Mouse (Mus musculus): ENCODE measurements around the gene Pgm1.

DNA sequence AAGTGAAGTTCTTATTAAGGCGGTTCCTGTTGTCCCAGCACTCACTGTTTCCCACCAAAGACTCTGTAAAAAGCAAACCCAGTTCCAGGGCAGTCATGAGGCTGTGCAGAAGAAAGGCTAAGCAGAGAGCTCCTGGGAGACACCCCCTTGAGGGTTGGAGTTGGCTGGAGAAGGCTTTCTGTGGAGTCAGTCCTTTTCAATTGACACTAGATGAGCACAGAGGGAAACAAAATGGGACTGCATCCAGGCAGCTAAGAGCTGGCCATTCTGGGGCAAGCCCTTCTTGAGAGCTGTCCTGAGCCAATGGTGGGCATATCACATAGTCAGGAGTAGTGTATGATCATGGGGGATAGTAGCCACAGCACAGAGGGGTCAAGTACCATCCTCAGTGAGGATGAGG is 44.7 kb downstream of the Pgm1 start:
- TF ChIP-seq MAX (IDR thresholded peaks at IDR 0.05; ENCODE audit: low read depth) = no peak
- TF ChIP-seq POLR2A (IDR thresholded peaks at IDR 0.05; ENCODE audit: insufficient read length, low read depth) = no peak
